Mouse (Mus musculus): ENCODE measurements at regions not wholly inside any gene's neighbourhood (a gene's known extent, or its start where the extent isn't known, plus 50 kb on each side); places are given as distances from the start of the nearest gene placed in this dataset.
"Not testable (repeated sequence)": the region's sequence is repeated elsewhere in the genome, so short reads cannot be mapped to it uniquely, and the experiment has no call there.

- DNase-seq (ENCODE audit: low read depth): no peak
Measured at GRCm38 (mm10) chr13:7007091-7007490, 358.5 kb upstream of the Pfkp start.

- DNase-seq (ENCODE audit: low read depth): not testable (repeated sequence)
Measured at GRCm38 (mm10) chr13:6998508-6999278, 350.1 kb upstream of the Pfkp start.

GRCm38 (mm10) chr13:6998094-6998493 lies 349.5 kb upstream of the Pfkp start:
- no peak for DNase-seq (ENCODE audit: low read depth)

- DNase-seq (ENCODE audit: low read depth): no peak
Measured at GRCm38 (mm10) chr13:6992323-6992994, 343.9 kb upstream of the Pfkp start.

GRCm38 (mm10) chr13:6991714-6992113 lies 343.1 kb upstream of the Pfkp start:
- no peak for DNase-seq (ENCODE audit: low read depth)

GRCm38 (mm10) chr13:6985012-6985996 lies 336.7 kb upstream of the Pfkp start:
- DNase-seq (ENCODE audit: low read depth): no peak

- no peak for DNase-seq (ENCODE audit: low read depth)
Measured at GRCm38 (mm10) chr13:6955713-6956112, 307.1 kb upstream of the Pfkp start.

GRCm38 (mm10) chr13:6924136-6924535 lies 275.6 kb upstream of the Pfkp start:
- no peak for DNase-seq (ENCODE audit: low read depth)

- no peak for DNase-seq (ENCODE audit: low read depth)
Measured at GRCm38 (mm10) chr13:6922357-6922721, 273.8 kb upstream of the Pfkp start.

GRCm38 (mm10) chr13:6921691-6922356 lies 273.2 kb upstream of the Pfkp start:
- DNase-seq (ENCODE audit: low read depth): no peak

GRCm38 (mm10) chr13:6906000-6906399 lies 257.4 kb upstream of the Pfkp start:
- no peak for DNase-seq (ENCODE audit: low read depth)

- DNase-seq (ENCODE audit: low read depth): no peak
Measured at GRCm38 (mm10) chr13:6901682-6902081, 253.1 kb upstream of the Pfkp start.

- DNase-seq (ENCODE audit: low read depth): no peak
Measured at GRCm38 (mm10) chr13:6897666-6898065, 249.1 kb upstream of the Pfkp start.

GRCm38 (mm10) chr13:6891458-6892076 lies 243.0 kb upstream of the Pfkp start:
- no peak for DNase-seq (ENCODE audit: low read depth)

- DNase-seq (ENCODE audit: low read depth): not testable (repeated sequence)
Measured at GRCm38 (mm10) chr13:6889446-6889845, 240.9 kb upstream of the Pfkp start.

- DNase-seq (ENCODE audit: low read depth): no peak
Measured at GRCm38 (mm10) chr13:6888381-6888780, 239.8 kb upstream of the Pfkp start.

GRCm38 (mm10) chr13:6877018-6877901 lies 228.7 kb upstream of the Pfkp start:
- DNase-seq (ENCODE audit: low read depth): no peak

- DNase-seq (ENCODE audit: low read depth): no peak
Measured at GRCm38 (mm10) chr13:6862186-6862585, 213.6 kb upstream of the Pfkp start.

GRCm38 (mm10) chr13:6859551-6859950 lies 211.0 kb upstream of the Pfkp start:
- DNase-seq (ENCODE audit: low read depth): no peak
